Mouse (Mus musculus): ENCODE measurements at regions not wholly inside any gene's neighbourhood (a gene's known extent, or its start where the extent isn't known, plus 50 kb on each side); places are given as distances from the start of the nearest gene placed in this dataset.
A peak's percentile ranks its signal among the peaks of the same experiment; 100 is the strongest.
"Not testable (repeated sequence)": the region's sequence is repeated elsewhere in the genome, so short reads cannot be mapped to it uniquely, and the experiment has no call there.

DNA sequence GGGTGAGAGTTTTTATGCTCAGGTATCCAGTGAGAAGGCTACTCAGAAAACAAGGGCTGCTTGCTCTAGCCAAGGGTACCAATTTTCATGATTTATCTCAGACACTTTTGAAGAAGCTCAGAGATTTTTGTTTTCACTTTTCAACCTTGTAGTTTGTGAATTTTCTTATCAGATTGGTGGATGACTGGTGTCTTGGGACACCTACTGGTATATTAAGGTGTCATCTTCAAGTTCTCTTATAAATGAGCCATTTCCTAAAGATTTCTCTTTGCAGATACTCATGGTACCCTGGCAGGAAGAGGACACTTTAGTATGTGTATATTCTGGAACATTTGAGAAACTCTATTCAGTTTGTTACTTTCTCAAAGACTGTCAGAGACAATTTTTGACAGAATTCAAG lies 239.9 kb downstream of the Prr30 start:
- H3K36me3 ChIP-seq (ENCODE audit: control insufficient read depth, insufficient read depth, low read length) = no peaks in the 10 kb centered on the region
- no peak overlapping the region for H3K9ac ChIP-seq (ENCODE audit: low read depth, low read length)
- H3K79me2 ChIP-seq (replicated peaks; ENCODE audit: control insufficient read depth, insufficient read depth, low read length) = no peaks in the 10 kb centered on the region
- H3K4me3 ChIP-seq = no peak overlapping the region
- no peaks in the 10 kb centered on the region for H3K4me1 ChIP-seq (ENCODE audit: control insufficient read depth, insufficient read depth, low read length)
- intact Hi-C loops (cut with DNase I) = no loop called here
- no peak for DNase-seq
- H3K27me3 ChIP-seq (ENCODE audit: control insufficient read depth, insufficient read depth, low read length) = no peaks in the 10 kb centered on the region
- no peak overlapping the region for H3K27ac ChIP-seq
- TF ChIP-seq CTCF (IDR thresholded peaks at IDR 0.05) (peak; percentile 32), EP300 (IDR thresholded peaks at IDR 0.05; ENCODE audit: insufficient read depth, low read depth, low read length) (no peak), POLR2A (IDR thresholded peaks at IDR 0.05; ENCODE audit: insufficient read depth, low read depth, low read length) (no peak)

- WGBS = 62% methylated on average over 1 of the region's 1 CpGs
- DNase-seq = no peak
- Histone ChIP-seq H3K27me3 (ENCODE audit: control insufficient read depth, insufficient read depth, low read length) (no peaks in the 10 kb centered on the region), H3K4me3 (no peak overlapping the region), H3K79me2 (replicated peaks; ENCODE audit: control insufficient read depth, insufficient read depth, low read length) (no peaks in the 10 kb centered on the region), H3K36me3 (ENCODE audit: control insufficient read depth, insufficient read depth, low read length) (no peaks in the 10 kb centered on the region), H3K9ac (ENCODE audit: low read depth, low read length) (no peak overlapping the region), H3K4me1 (ENCODE audit: control insufficient read depth, insufficient read depth, low read length) (no peaks in the 10 kb centered on the region), H3K27ac (no peak overlapping the region)
- intact Hi-C loops (cut with DNase I) = no loop called here
- TF ChIP-seq CTCF (IDR thresholded peaks at IDR 0.05) (no peak), POLR2A (IDR thresholded peaks at IDR 0.05; ENCODE audit: insufficient read depth, low read depth, low read length) (no peak)
These were observed 244.2 kb downstream of the Prr30 start for GRCm38 (mm10) chr14:100955806-100956436.

- WGBS = 54% methylated on average over 3 of the region's 3 CpGs
- no peak for TF ChIP-seq EP300 (IDR thresholded peaks at IDR 0.05; ENCODE audit: insufficient read depth, low read depth, low read length)
- TF ChIP-seq POLR2A (IDR thresholded peaks at IDR 0.05; ENCODE audit: insufficient read depth, low read depth, low read length) = no peak
- no peak for TF ChIP-seq CTCF (IDR thresholded peaks at IDR 0.05)
- no peaks in the 10 kb centered on the region for H3K36me3 ChIP-seq (ENCODE audit: control insufficient read depth, insufficient read depth, low read length)
- intact Hi-C loops (cut with DNase I) = no loop called here
- H3K79me2 ChIP-seq (replicated peaks; ENCODE audit: control insufficient read depth, insufficient read depth, low read length) = no peaks in the 10 kb centered on the region
- no peak overlapping the region for H3K9ac ChIP-seq (ENCODE audit: low read depth, low read length)
- H3K4me3 ChIP-seq = no peak overlapping the region
- H3K27me3 ChIP-seq (ENCODE audit: control insufficient read depth, insufficient read depth, low read length) = no peaks in the 10 kb centered on the region
- no peak for DNase-seq
- no peaks in the 10 kb centered on the region for H3K4me1 ChIP-seq (ENCODE audit: control insufficient read depth, insufficient read depth, low read length)
- H3K27ac ChIP-seq = no peak overlapping the region
These were observed 249.4 kb downstream of the Prr30 start for GRCm38 (mm10) chr14:100950681-100951119.

GRCm38 (mm10) chr14:100947625-100948024 lies 252.5 kb downstream of the Prr30 start:
- intact Hi-C loops (cut with DNase I); H3K27me3 ChIP-seq (ENCODE audit: control insufficient read depth, insufficient read depth, low read length): not testable (repeated sequence)
- peak in 1 of 2 experiments; percentile 3 for DNase-seq

GRCm38 (mm10) chr14:100937358-100937887 lies 262.7 kb downstream of the Prr30 start:
- TF ChIP-seq EP300 (IDR thresholded peaks at IDR 0.05; ENCODE audit: insufficient read depth, low read depth, low read length) (no peak), CTCF (IDR thresholded peaks at IDR 0.05) (no peak), POLR2A (IDR thresholded peaks at IDR 0.05; ENCODE audit: insufficient read depth, low read depth, low read length) (no peak)
- 70% methylated on average over 2 of the region's 2 CpGs for WGBS
- Histone ChIP-seq H3K4me1 (ENCODE audit: control insufficient read depth, insufficient read depth, low read length) (no peaks in the 10 kb centered on the region), H3K36me3 (ENCODE audit: control insufficient read depth, insufficient read depth, low read length) (no peaks in the 10 kb centered on the region), H3K9ac (ENCODE audit: low read depth, low read length) (no peak overlapping the region), H3K4me3 (no peak overlapping the region), H3K27ac (no peak overlapping the region), H3K27me3 (ENCODE audit: control insufficient read depth, insufficient read depth, low read length) (no peaks in the 10 kb centered on the region), H3K79me2 (replicated peaks; ENCODE audit: control insufficient read depth, insufficient read depth, low read length) (no peaks in the 10 kb centered on the region)
- DNase-seq = no peak
- intact Hi-C loops (cut with DNase I) = no loop called here

More at GRCm38 (mm10) chr14:100947625-100948024, 252.5 kb downstream of the Prr30 start:
- H3K4me1 ChIP-seq (ENCODE audit: control insufficient read depth, insufficient read depth, low read length); H3K79me2 ChIP-seq (replicated peaks; ENCODE audit: control insufficient read depth, insufficient read depth, low read length); H3K9ac ChIP-seq (ENCODE audit: low read depth, low read length); H3K4me3 ChIP-seq; H3K36me3 ChIP-seq (ENCODE audit: control insufficient read depth, insufficient read depth, low read length); H3K27ac ChIP-seq: not testable (repeated sequence)

DNA sequence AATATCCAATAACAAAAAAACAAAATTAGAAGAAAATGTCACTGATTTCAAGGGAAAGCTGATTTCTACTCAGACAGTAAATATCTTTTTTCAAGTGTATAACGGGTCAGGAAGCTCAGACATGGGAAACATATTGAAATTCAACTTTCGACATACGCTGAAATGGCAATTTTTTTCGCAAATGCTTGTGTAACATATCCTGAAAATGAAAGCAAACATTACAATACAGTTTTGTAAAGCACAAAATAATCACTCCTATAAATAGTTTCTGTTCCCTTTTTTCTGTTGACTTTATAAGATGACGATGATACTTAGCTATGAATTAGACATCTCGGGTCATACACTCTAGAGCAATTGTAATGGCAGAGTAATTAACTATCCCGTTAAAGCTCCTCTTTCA lies 265.6 kb downstream of the Prr30 start:
- H3K27ac ChIP-seq = no peak overlapping the region
- H3K36me3 ChIP-seq (ENCODE audit: control insufficient read depth, insufficient read depth, low read length) = no peaks in the 10 kb centered on the region
- no peak overlapping the region for H3K9ac ChIP-seq (ENCODE audit: low read depth, low read length)
- DNase-seq = no peak
- 88% methylated on average over 7 of the region's 7 CpGs for WGBS
- H3K4me3 ChIP-seq = no peak overlapping the region
- no peaks in the 10 kb centered on the region for H3K27me3 ChIP-seq (ENCODE audit: control insufficient read depth, insufficient read depth, low read length)
- no peaks in the 10 kb centered on the region for H3K4me1 ChIP-seq (ENCODE audit: control insufficient read depth, insufficient read depth, low read length)
- no peaks in the 10 kb centered on the region for H3K79me2 ChIP-seq (replicated peaks; ENCODE audit: control insufficient read depth, insufficient read depth, low read length)
- intact Hi-C loops (cut with DNase I) = no loop called here
- TF ChIP-seq EP300 (IDR thresholded peaks at IDR 0.05; ENCODE audit: insufficient read depth, low read depth, low read length) = no peak
- no peak for TF ChIP-seq POLR2A (IDR thresholded peaks at IDR 0.05; ENCODE audit: insufficient read depth, low read depth, low read length)
- TF ChIP-seq CTCF (IDR thresholded peaks at IDR 0.05) = no peak

Data from heart, adult 2 months (tissue).